Mouse (Mus musculus) heart, embryonic 12.5 days (tissue): ENCODE measurements around the gene 1700057G04Rik. TPM values are rescaled to one million over a fixed set of nuclear protein-coding genes. Genes with fewer than 3 reads are reported as not detected.

Experiments used
- ATAC-seq: fragments of 200-750 bp; cut with Nextera tagmentation; 2 replicates; pipeline ENCODE4 v1.8.0; 2017; ENCODE audit warnings: moderate TSS enrichment, moderate library complexity; ENCODE audit not compliant: insufficient number of reproducible peaks, low FRiP score
- H3K27ac ChIP-seq: fragments of 300-500 bp; sonication (generic); 2 replicates; pipeline ENCODE4 v1.5.1; 2016; ENCODE audit warnings: mild to moderate bottlenecking, moderate library complexity; ENCODE audit not compliant: poor library complexity, severe bottlenecking
- H3K27me3 ChIP-seq: fragments of 300-500 bp; sonication (generic); replicated peaks from 2 replicates; pipeline ENCODE4 v1.6.1; 2016; ENCODE audit warnings: mild to moderate bottlenecking, moderate library complexity
- H3K36me3 ChIP-seq: fragments of 300-500 bp; sonication (generic); 2 replicates; pipeline ENCODE4 v1.6.1; 2016; ENCODE audit warnings: mild to moderate bottlenecking, moderate library complexity
- H3K4me1 ChIP-seq: fragments of 300-500 bp; sonication (generic); replicated peaks from 2 replicates; pipeline ENCODE4 v1.6.1; 2016; ENCODE audit warnings: mild to moderate bottlenecking
- H3K4me2 ChIP-seq: fragments of 300-500 bp; sonication (generic); 2 replicates; pipeline ENCODE4 v1.6.1; 2016; ENCODE audit warnings: mild to moderate bottlenecking, moderate library complexity
- H3K4me3 ChIP-seq: fragments of 300-500 bp; sonication (generic); 2 replicates; pipeline ENCODE4 v1.5.1; 2016; ENCODE audit warnings: mild to moderate bottlenecking
- H3K9ac ChIP-seq: fragments of 300-500 bp; sonication (generic); 2 replicates; pipeline ENCODE4 v1.6.1; 2016; ENCODE audit warnings: mild to moderate bottlenecking, moderate library complexity
- H3K9me3 ChIP-seq: fragments of 300-500 bp; sonication (generic); replicated peaks from 2 replicates; pipeline ENCODE4 v1.6.1; 2016; ENCODE audit warnings: mild to moderate bottlenecking, moderate library complexity
- WGBS: fragments of 180-500 bp; shearing (Covaris S2); methylation state at CpG from one replicate; pipeline ENCODE4 v1.1.7; 2016; 5-methylcytosine and 5-hydroxymethylcytosine counted together
- polyA plus RNA-seq: library from polyadenylated mRNA; unstranded; fragments of >200 nt; fragmentation: Nextera tagmentation; extraction: Ambion mirVana; gene quantifications from 2 replicates; pipeline ENCODE4 v1.2.1, GENCODE M21; 2016

The 1700057G04Rik gene
- polyA plus RNA-seq, 1 experiment from 2014 or later, result not detected

DNA sequence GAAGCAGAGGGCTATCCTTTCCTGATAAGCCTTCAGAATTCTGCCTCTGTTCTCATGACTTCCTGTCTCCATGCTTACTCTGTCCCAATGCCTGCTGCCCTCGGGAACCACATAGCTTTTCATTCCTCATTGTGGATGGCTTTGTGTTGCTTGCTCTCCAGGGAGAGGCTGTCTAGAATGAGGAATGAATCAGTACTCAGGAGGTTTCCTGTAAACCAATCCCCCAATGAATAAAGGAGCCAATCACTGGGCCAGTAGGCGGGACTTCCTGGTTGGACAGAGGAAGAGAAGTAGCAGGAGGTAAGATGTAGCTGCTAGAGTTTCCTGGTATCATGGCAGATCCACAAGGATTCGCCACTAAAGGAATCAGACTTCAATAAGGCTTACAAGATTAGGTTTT lies 44.1 kb downstream of the 1700057G04Rik start:
- Histone ChIP-seq H3K27me3 (no peaks in the 10 kb centered on the region), H3K9me3 (no peaks in the 10 kb centered on the region)
- no peak for ATAC-seq

GRCm38 (mm10) chr9:92360691-92361310 lies 51.6 kb downstream of the 1700057G04Rik start:
- no peak overlapping the region for H3K4me2 ChIP-seq
- no peaks in the 10 kb centered on the region for H3K9me3 ChIP-seq
- peaks cover 3% of the 10 kb centered on the region for H3K4me1 ChIP-seq
- no peak for ATAC-seq
- WGBS, result 54% methylated on average over 1 of the region's 1 CpGs
- H3K27me3 ChIP-seq, result no peaks in the 10 kb centered on the region
- no peaks in the 10 kb centered on the region for H3K36me3 ChIP-seq
- H3K27ac ChIP-seq, result no peak overlapping the region
- no peak overlapping the region for H3K4me3 ChIP-seq
- no peak overlapping the region for H3K9ac ChIP-seq

More for the DNA sequence above, 44.1 kb downstream of the 1700057G04Rik start:
- H3K4me3 ChIP-seq, result no peak overlapping the region
- H3K36me3 ChIP-seq, result no peaks in the 10 kb centered on the region
- no peak overlapping the region for H3K4me2 ChIP-seq
- no peak overlapping the region for H3K9ac ChIP-seq
- H3K4me1 ChIP-seq, result peaks cover under 1% of the 10 kb centered on the region; the same call in 1 of the 2 replicates
- H3K27ac ChIP-seq, result no peak overlapping the region; the same call in 1 of the 2 replicates
- WGBS, result 57% methylated on average over 3 of the region's 3 CpGs

DNA sequence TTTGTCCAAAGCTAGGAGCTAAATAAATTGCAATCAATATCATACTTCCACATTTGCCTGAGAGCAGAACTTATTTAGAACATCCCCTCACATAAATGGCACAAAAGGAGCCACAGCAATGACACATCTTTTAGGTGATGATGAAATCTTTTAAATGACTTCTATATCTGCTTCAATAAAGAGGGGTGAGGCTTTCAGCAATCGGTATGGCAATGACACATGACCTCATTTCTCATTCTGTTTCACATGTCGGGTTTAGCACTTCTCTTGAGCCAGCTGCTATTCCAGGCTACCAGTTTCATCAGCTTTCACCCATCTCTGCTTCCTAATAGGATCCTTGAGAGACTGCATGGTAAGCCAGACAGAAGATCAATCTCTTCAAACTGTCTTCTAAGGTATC lies 54.3 kb downstream of the 1700057G04Rik start:
- Histone ChIP-seq H3K9me3 (no peaks in the 10 kb centered on the region), H3K27me3 (no peaks in the 10 kb centered on the region), H3K36me3 (no peaks in the 10 kb centered on the region), H3K4me2 (no peak overlapping the region), H3K4me3 (no peak overlapping the region), H3K27ac (no peak overlapping the region), H3K9ac (no peak overlapping the region), H3K4me1 (peaks cover 2% of the 10 kb centered on the region)
- no peak for ATAC-seq
- 65% methylated on average over 2 of the region's 2 CpGs for WGBS

GRCm38 (mm10) chr9:92368920-92369319 lies 59.7 kb downstream of the 1700057G04Rik start:
- no peak overlapping the region for H3K9ac ChIP-seq
- no peak overlapping the region for H3K27ac ChIP-seq
- H3K9me3 ChIP-seq, result no peaks in the 10 kb centered on the region
- no peak overlapping the region for H3K4me2 ChIP-seq
- ATAC-seq, result no peak
- H3K36me3 ChIP-seq, result no peaks in the 10 kb centered on the region
- 0 out of 2 replicates have a peak, but pooled peaks cover 1% of the 10 kb centered on the region for H3K4me1 ChIP-seq
- no peaks in the 10 kb centered on the region for H3K27me3 ChIP-seq
- H3K4me3 ChIP-seq, result no peak overlapping the region

DNA sequence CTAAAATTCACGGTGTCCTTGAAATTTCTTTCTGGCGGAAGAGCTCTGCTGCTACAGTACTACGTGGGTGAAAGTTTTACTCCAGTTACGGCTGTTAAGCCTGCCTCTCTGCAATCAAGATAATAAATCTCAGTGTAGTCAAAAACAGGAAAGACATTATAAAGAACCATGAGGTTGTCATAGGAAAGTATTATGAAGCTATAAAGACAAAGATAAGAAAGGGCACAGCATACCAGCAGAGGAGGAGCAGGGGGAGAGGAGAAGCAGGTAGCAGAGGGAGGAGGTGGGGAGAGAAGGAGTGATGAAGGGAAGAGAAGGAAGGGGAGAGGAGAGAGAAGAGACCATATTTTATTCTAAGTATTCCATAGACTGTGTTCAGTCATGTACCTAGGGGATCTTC lies 64.7 kb downstream of the 1700057G04Rik start:
- H3K27ac ChIP-seq, result no peak overlapping the region
- H3K27me3 ChIP-seq, result no peaks in the 10 kb centered on the region
- H3K36me3 ChIP-seq, result no peaks in the 10 kb centered on the region
- H3K4me3 ChIP-seq, result no peak overlapping the region
- H3K9ac ChIP-seq, result no peak overlapping the region
- 59% methylated on average over 4 of the region's 4 CpGs for WGBS
- H3K4me1 ChIP-seq, result peaks cover 14% of the 10 kb centered on the region
- no peak overlapping the region for H3K4me2 ChIP-seq
- no peak for ATAC-seq
- H3K9me3 ChIP-seq, result no peaks in the 10 kb centered on the region

DNA sequence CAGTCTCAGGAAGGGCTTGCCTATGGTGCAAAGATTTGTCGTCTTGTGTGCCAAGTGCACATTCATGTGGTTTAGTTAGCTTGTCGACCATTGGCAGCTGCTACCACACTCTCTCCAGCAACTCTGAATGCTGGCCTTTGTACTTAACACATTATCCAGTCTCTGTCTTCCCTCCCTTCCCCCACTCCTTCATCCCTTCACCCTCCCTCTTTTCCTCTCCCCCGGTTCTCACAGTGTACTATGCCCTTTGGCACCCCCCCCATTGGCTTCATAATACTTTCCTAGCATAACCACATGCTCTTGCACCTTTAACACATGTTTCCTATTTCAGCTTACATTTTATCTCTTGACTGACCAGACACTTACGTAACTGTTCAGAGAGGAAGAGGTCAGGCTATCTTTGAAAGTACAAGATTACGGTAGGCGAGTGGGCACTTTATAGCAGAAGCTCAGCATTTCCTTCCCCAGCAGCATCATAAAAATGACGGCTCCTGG lies 65.6 kb downstream of the 1700057G04Rik start:
- 28% methylated on average over 7 of the region's 7 CpGs for WGBS
- Histone ChIP-seq H3K4me1 (peaks cover 14% of the 10 kb centered on the region), H3K27ac (no peak overlapping the region)

GRCm38 (mm10) chr9:92375378-92375777 lies 66.2 kb downstream of the 1700057G04Rik start:
- Histone ChIP-seq H3K4me1 (peaks cover 14% of the 10 kb centered on the region), H3K27me3 (no peaks in the 10 kb centered on the region), H3K4me3 (no peak overlapping the region), H3K27ac (peak overlapping the region; percentile 10; the same call in 1 of the 2 replicates), H3K36me3 (no peaks in the 10 kb centered on the region), H3K9me3 (no peaks in the 10 kb centered on the region), H3K4me2 (no peak overlapping the region), H3K9ac (no peak overlapping the region)
- 54% methylated on average over 8 of the region's 8 CpGs for WGBS
- ATAC-seq, result no peak

More for the DNA sequence above, 65.6 kb downstream of the 1700057G04Rik start:
- ATAC-seq, result peak; percentile 79
- Histone ChIP-seq H3K4me3 (no peak overlapping the region), H3K9me3 (no peaks in the 10 kb centered on the region), H3K27me3 (no peaks in the 10 kb centered on the region), H3K36me3 (no peaks in the 10 kb centered on the region), H3K9ac (no peak overlapping the region), H3K4me2 (no peak overlapping the region)

DNA sequence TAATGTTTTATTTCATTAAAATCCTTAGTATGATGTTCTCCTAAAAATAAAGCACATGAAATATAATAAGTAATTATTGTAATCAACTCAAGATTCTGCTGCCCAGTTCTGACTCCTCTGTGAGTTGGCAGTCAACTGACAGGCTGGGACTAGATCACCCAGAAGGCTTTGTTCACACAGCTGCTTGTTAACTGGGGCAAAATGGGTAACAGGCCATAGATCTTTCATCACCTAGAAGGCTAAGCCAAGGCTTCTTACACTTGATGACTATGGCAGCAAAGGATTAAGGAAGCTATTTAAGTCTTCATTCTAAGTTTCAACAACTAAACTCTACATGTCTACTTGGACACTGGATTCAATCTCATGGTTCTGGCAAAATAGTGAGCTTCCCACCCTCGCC lies 68.8 kb downstream of the 1700057G04Rik start:
- H3K27me3 ChIP-seq, result no peaks in the 10 kb centered on the region
- H3K9me3 ChIP-seq, result no peaks in the 10 kb centered on the region
- peaks cover 14% of the 10 kb centered on the region for H3K4me1 ChIP-seq
- no peak overlapping the region for H3K27ac ChIP-seq
- no peak for ATAC-seq
- no peak overlapping the region for H3K4me3 ChIP-seq
- no peak overlapping the region for H3K9ac ChIP-seq
- 75% methylated on average over 1 of the region's 1 CpGs for WGBS
- H3K4me2 ChIP-seq, result no peak overlapping the region
- H3K36me3 ChIP-seq, result no peaks in the 10 kb centered on the region

DNA sequence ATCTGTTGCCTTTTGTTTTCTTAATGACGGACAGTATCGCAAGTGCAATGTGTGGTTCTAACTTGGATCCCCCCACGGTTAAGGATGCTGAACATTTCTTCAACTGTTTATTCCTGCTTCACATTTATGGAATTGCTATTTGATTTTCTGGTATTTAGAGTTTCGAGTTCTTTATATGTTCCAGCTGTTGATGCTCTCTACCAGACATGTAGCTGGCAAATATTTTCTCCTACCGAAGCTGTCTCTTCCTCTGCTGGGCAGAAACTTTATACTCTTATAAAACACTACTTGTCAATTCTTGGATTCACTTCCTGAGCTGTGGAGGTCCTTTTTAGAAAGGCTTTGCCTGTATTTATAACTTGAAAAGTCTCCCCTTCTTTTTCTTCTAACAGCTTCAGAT lies 70.1 kb downstream of the 1700057G04Rik start:
- Histone ChIP-seq H3K27ac (no peak overlapping the region), H3K9ac (no peak overlapping the region), H3K9me3 (no peaks in the 10 kb centered on the region), H3K4me3 (no peak overlapping the region), H3K4me2 (no peak overlapping the region), H3K27me3 (no peaks in the 10 kb centered on the region), H3K36me3 (no peaks in the 10 kb centered on the region), H3K4me1 (peaks cover 11% of the 10 kb centered on the region)
- no peak for ATAC-seq
- 74% methylated on average over 5 of the region's 5 CpGs for WGBS

DNA sequence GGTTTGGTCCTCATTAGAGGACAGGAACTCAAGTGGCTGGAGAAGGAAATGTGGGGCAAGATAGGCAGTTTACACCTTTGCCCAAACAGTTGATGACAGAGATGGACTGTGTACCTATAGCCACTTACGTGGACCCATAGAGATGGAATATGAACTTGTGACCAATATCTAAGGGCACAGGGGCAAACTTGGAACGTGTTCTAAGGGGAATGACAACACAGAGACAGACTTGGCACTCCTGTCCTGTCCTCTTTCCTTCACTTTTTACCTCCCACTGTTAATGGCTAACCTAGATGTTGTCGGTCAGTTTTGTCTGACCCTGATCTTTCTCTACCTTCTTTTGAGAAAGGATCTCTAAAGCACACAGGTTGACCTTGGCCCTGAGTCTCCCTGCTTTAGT lies 74.2 kb downstream of the 1700057G04Rik start:
- H3K27ac ChIP-seq, result no peak overlapping the region
- WGBS, result 76% methylated on average over 3 of the region's 3 CpGs
- H3K4me1 ChIP-seq, result no peaks in the 10 kb centered on the region
- no peak for ATAC-seq
- no peaks in the 10 kb centered on the region for H3K27me3 ChIP-seq
- no peak overlapping the region for H3K4me2 ChIP-seq
- no peaks in the 10 kb centered on the region for H3K36me3 ChIP-seq
- H3K9me3 ChIP-seq, result no peaks in the 10 kb centered on the region
- H3K4me3 ChIP-seq, result no peak overlapping the region
- H3K9ac ChIP-seq, result no peak overlapping the region

DNA sequence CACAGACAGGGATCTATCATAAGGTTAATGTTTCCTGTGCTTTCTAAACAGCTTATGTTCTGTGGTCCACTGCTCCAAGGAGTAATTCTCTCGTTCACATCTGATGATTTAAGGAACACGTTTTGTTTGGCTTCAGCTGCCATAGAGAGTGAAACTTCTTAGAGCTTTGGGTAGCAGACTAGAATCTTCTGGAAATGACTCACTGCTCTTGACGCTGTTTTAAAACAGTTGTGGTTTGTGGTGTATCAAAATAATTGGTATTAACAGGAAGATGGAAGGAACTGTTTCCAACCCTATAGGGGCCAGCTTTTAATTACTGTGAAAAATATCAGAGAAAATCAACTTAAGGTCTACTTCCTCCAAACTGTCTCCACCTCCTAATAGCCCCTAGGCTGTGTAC lies 75.2 kb downstream of the 1700057G04Rik start:
- Histone ChIP-seq H3K4me2 (no peak overlapping the region), H3K4me1 (no peaks in the 10 kb centered on the region), H3K9ac (no peak overlapping the region), H3K27me3 (no peaks in the 10 kb centered on the region), H3K4me3 (no peak overlapping the region), H3K36me3 (no peaks in the 10 kb centered on the region), H3K27ac (no peak overlapping the region), H3K9me3 (no peaks in the 10 kb centered on the region)
- no peak for ATAC-seq
- WGBS, result 59% methylated on average over 3 of the region's 3 CpGs

DNA sequence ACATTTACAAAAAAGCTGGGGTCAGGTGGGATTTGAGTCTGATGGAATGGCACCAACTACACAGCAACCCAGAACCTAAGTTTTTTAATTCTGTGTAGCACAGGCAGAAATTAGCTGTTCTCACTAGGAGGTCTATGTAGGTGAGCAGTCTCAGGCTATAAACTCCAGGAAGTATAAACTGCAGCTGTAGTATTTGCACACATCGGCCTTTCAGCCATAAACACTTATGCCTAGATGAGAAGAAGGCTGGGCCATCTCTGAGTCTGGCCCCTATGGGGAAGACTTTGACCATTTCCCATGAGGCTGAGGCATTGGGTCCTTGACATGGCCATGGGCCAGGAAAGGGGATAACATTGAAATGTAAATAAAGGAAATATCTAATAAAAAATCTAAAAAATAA lies 76.7 kb downstream of the 1700057G04Rik start:
- no peak for ATAC-seq
- Histone ChIP-seq H3K4me2 (no peak overlapping the region), H3K27me3 (no peaks in the 10 kb centered on the region), H3K36me3 (no peaks in the 10 kb centered on the region), H3K27ac (no peak overlapping the region), H3K9me3 (no peaks in the 10 kb centered on the region), H3K4me1 (no peaks in the 10 kb centered on the region), H3K9ac (no peak overlapping the region), H3K4me3 (no peak overlapping the region)
- 80% methylated on average over 1 of the region's 1 CpGs for WGBS
